Mouse (Mus musculus) CD4-positive naive resting alpha-beta T cell, adult 57 days (primary cell): ENCODE data around the gene Emc6. TPM values are rescaled to one million over a fixed set of nuclear protein-coding genes. Genes with fewer than 3 reads are reported as not detected.

ENCODE experiments used
- total RNA-seq: library from RNA; stranded (reverse); gene quantifications from one replicate; pipeline ENCODE4 v1.2.4, GENCODE M21; 2023

Emc6 gene
- 53.4 TPM for total RNA-seq

DNA sequence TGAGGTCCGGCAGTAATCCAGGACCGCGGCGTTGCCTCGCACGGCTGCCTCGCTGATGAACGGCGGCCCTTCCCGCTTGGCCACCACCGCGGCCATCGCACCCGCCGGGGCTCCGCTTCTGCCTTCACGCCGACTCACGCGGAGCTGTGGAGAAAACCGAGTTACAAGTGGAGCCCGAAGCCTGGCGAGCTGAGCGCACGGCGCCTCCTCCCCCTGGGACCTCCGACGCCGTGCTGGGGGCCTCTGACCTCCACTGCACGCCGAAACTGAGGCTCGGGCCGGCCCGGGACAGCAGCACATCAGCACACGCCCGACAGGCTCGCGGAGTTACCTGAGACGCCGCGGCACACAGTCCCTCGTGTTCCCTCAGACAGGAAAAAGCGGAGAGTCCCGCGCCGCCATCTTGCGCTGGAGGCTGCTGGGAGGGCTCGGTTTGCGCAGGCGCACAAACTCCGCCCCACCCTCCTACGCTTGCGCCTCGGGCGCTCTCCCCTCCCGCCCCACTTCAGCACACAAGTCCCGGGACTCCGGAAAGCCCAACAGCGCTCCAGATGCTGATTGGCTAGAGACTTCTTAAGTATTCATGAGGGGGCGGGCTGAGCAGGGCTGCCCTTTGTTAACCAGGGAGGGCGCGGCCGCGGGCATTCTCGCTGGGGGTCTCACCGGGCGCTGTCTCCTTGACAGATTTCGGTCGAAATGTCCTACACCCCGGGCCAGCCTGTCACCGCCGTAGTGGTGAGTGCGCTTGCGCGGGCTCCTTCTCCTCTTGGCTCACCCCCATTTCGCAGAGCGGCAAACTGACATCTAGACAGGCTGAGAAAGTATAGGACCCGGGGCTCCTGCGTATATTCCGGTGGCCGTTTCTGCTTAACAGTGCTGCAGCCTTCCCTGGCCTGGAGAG is at the start of gene Emc6, which contains the start of gene Tax1bp3:
TSS of gene Emc6 (minus strand) at position 430 of the 901 bp plus-strand sequence.
TSS of gene Tax1bp3 (plus strand) at position 476 of the 901 bp plus-strand sequence.

DNA sequence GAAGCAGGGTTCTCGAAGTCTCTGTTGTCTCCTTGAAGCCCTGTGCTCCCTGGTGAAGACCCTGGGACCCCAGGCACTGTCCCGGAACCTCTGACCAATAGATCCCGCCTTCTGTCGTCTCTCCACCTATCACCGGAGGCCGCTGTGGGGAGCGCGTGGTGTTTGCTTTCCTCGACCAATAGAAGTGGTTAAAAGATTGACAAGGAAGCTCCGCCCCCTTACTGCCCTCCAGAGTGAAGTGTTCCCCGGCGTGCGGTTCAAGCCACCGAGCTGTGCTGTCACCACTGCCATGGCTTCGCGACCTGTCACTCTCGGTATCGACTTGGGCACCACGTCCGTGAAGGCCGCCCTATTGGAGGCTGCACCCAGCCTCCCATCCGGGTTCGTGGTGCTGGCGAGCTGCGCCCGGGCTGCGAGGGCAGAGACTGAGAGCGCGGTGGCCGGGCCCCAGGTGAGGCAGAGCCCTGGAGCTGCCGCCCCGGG is 22.4 kb upstream of the Emc6 start, which contains the start of gene Shpk:
TSS of gene Shpk (plus strand) at position 231 of the 483 bp plus-strand sequence.

DNA sequence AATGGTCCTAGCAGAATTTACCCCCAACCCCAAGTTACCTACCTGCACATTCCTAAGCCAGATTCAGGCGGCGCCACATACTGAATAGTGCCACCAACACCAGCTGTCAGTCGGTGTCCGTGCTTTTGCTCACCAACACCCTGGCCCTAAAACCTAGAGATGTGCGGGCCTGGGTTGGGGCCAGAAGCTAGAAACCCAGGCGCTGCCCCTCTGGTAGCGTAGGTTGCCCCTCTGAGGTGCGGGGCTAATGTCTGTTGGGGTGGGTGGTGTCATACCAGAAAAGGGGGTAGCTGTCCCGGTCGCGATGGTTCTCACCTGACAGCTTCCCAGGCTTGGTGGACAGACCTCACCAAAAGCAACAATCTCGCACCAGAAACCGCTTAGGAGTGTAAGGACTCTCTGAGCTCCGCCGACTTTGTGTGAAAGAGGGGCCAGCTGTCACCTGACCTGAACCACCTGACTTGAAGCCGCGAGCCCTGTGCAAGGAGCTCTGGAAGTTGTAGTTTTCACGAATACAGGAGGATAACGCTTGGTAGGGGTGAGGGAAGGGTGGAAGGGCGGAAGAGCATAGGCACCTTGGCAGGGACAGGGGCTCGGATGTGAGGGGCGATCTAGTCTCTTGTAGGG is 21.9 kb upstream of the Emc6 start, which contains the start of gene Ctns:
TSS of gene Ctns (minus strand) at position 440 of the 627 bp plus-strand sequence.

DNA sequence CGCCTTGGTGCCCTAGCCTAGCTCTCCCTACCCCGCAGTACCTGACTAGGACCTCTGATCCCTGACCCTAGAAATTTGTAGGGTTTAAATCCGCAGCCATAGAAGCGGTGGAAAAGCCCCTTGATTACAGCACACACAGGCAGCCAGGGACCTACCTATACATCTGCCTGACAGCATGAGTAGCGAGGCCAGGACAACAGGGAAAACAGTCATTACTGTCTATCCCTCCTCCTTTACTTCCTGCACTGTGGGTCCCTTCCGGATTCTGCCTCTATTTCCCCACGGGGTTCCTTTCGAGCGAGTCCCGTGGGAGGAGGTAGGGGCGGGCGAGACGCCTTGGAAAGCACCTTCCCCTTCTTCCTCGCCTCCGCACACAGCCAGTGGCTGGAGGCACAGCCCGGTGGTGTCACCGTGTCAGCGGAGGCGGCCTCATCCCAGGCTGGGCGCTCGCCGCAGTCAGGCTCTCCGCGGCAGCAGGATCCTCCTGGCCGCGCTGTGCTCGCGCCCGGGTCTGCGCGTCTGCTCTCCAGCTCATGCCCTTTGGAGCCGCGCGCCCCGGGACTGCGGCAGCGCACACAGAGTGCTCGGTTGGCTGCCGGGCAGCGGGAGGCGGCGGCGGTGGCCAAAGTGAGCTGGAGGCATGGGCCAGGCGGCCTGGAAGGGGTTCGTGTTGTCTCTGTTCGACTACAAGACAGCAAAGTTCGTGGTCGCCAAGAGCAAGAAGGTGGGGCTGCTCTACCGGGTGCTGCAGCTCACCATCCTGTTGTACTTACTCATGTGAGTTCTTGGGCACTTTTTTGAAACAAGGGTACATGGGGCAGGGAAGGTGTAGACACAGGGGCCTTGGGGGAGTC is 16.7 kb downstream of the Emc6 start, which contains the start of gene P2rx5:
TSS of gene P2rx5 (plus strand) at position 465 of the 854 bp plus-strand sequence.

DNA sequence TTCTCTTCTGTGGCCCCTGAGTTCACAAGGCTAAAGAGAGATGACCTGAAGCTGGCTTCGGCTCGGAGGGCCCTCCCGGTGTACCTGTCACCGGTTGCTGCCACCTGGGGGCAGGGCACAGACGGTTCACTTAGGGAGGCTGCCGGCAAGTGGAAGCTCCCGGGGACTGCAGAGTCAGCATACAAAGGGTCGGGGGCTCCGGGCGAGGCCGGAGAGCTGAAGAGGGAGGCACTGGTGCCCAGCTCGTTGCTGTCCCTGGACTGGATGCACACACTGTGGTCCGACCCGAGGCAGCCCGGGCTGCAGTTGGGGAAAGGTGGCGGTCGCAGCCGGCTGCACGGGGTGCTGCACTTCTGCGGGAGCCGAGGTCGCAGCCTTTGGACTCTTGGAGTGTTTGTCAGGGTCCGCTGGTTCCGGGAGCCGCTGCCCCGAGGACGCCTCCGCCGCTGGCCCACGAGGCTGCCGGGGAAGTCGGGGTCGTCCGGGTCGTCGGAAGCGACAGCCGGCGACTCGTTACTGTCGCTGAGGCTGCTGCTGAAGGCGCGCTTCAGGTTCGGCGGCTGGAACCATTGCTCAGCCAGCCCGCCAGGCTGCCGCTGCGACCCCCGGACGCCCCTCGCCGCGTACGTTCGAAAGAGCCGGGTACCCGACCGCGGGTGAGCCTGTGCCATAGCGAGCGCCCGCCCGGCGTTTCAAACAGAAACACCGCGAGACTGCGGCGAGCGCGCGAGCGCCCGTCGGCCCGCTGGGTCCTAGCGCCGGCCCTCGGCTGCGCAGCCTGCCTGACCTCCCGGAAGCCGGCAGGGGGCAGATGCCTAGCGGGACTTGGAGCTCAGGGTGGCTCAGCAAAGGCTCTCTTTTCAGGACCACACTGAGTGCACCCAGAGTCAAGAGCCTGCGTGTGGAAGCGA is 39.0 kb downstream of the Emc6 start, which contains the start of gene Haspin:
TSS of gene Haspin (minus strand) at position 704 of the 911 bp plus-strand sequence.

Other genes starting within 250 kb of the Emc6 start
- gene Atp2a3, start 215.9 kb downstream of the Emc6 start, total RNA-seq, result 253 TPM
- gene P2rx1, start 177.9 kb downstream of the Emc6 start, total RNA-seq, result 1.4 TPM
- gene Camkk1, start 158.0 kb downstream of the Emc6 start, total RNA-seq, result 4.4 TPM
- 24.5 TPM for gene Ncbp3, start 129.3 kb downstream of the Emc6 start, total RNA-seq
- gene Itgae, start 86.5 kb downstream of the Emc6 start, total RNA-seq, result 1.4 TPM
- 1.4 TPM for gene Haspin, start 38.7 kb downstream of the Emc6 start, total RNA-seq
- gene P2rx5, start 16.6 kb downstream of the Emc6 start, total RNA-seq, result not detected
- 8.2 TPM for gene Tax1bp3, start within 50 bp of the Emc6 start, total RNA-seq
- gene Ctns, start 22.0 kb upstream of the Emc6 start, total RNA-seq, result 17.3 TPM
- gene Shpk, start 22.4 kb upstream of the Emc6 start, total RNA-seq, result 6.1 TPM
- gene Trpv1, start 57.3 kb upstream of the Emc6 start, total RNA-seq, result not detected
- not detected for gene Trpv3, start 90.4 kb upstream of the Emc6 start, total RNA-seq
- 0.18 TPM for gene Aspa, start 152.6 kb upstream of the Emc6 start, total RNA-seq
- not detected for gene Gm49340, start 152.7 kb upstream of the Emc6 start, total RNA-seq
- not detected for gene Spata22, start 152.7 kb upstream of the Emc6 start, total RNA-seq
- gene Olfr20, start 173.7 kb upstream of the Emc6 start, total RNA-seq, result not detected
- gene Olfr376, start 194.2 kb upstream of the Emc6 start, total RNA-seq, result not detected
- gene Olfr1, start 222.6 kb upstream of the Emc6 start, total RNA-seq, result not detected